In genomic region chr12:55229626-55230519, GRCm38 (mm10) we compare ENCODE assay signal across 8 mouse cellular contexts. TPM values are rescaled to one million over a fixed set of nuclear protein-coding genes. Genes with fewer than 3 reads are reported as not detected.
DNase-seq lines count a peak whose midpoint lies in the region; ATAC-seq lines count a peak whose summit lies in the region.
"Not testable (repeated sequence)": the region's sequence is repeated elsewhere in the genome, so short reads cannot be mapped to it uniquely, and the experiment has no call there.

Srp54c (plus strand) TSS chr12:55230168.

- H3K4me3 ChIP-seq in embryonic facial prominence, embryonic 15.5 days (replicated peaks): peak within 1 kb of the TSS; percentile 38
- peak within 1 kb of the TSS; percentile 36 for H3K4me3 ChIP-seq in limb, embryonic 15.5 days
- not testable (repeated sequence) for H3K4me3 ChIP-seq in midbrain, embryonic 11.5 days (ENCODE audit: low read depth, low read length)
- peak within 1 kb of the TSS; percentile 40 for H3K4me3 ChIP-seq in stomach, embryonic 16.5 days (replicated peaks; ENCODE audit: low read length)

- not testable (repeated sequence) for H3K36me3 ChIP-seq in embryonic facial prominence, embryonic 15.5 days; limb, embryonic 15.5 days; midbrain, embryonic 11.5 days (ENCODE audit: control insufficient read depth, insufficient read depth, low read length); stomach, embryonic 16.5 days (ENCODE audit: control insufficient read depth, insufficient read depth, low read length)

- not testable (repeated sequence) for H3K4me2 ChIP-seq in embryonic facial prominence, embryonic 15.5 days (replicated peaks); limb, embryonic 15.5 days; midbrain, embryonic 11.5 days; stomach, embryonic 16.5 days (ENCODE audit: low read depth, low read length)

- H3K4me1 ChIP-seq in embryonic facial prominence, embryonic 15.5 days; limb, embryonic 15.5 days; midbrain, embryonic 11.5 days (ENCODE audit: control insufficient read depth, insufficient read depth, low read length); stomach, embryonic 16.5 days (ENCODE audit: control insufficient read depth, insufficient read depth, low read length): not testable (repeated sequence)

- not testable (repeated sequence) for DNase-seq in adrenal gland, adult 2 months; gastrocnemius, postnatal 25 days; heart, postnatal 4 days; layer of hippocampus, adult 18-20 months (ENCODE audit: low spot score in 2 of 2); midbrain, embryonic 11.5 days (ENCODE audit: low spot score, missing footprints)

- peak; percentile 98 for ATAC-seq in embryonic facial prominence, embryonic 15.5 days (ENCODE audit: insufficient number of reproducible peaks, low FRiP score, low TSS enrichment, low read depth)
- ATAC-seq in limb, embryonic 15.5 days (ENCODE audit: insufficient number of reproducible peaks, low FRiP score, low TSS enrichment, low read depth): peak; percentile 98
- peak; percentile 98 for ATAC-seq in midbrain, embryonic 11.5 days (ENCODE audit: low FRiP score)
- peak; percentile 98 for ATAC-seq in stomach, embryonic 16.5 days (ENCODE audit: insufficient read depth, low FRiP score)

- not testable (repeated sequence) for H3K27ac ChIP-seq in embryonic facial prominence, embryonic 15.5 days (replicated peaks); limb, embryonic 15.5 days; midbrain, embryonic 11.5 days (ENCODE audit: low read depth, low read length); stomach, embryonic 16.5 days (ENCODE audit: low read length)

- not testable (repeated sequence) for H3K9ac ChIP-seq in embryonic facial prominence, embryonic 15.5 days; limb, embryonic 15.5 days; midbrain, embryonic 11.5 days (ENCODE audit: low read length); stomach, embryonic 16.5 days (ENCODE audit: low read length)

- H3K9me3 ChIP-seq in embryonic facial prominence, embryonic 15.5 days (replicated peaks); limb, embryonic 15.5 days; midbrain, embryonic 11.5 days (ENCODE audit: control insufficient read depth, low read length); stomach, embryonic 16.5 days (replicated peaks; ENCODE audit: control insufficient read depth, low read length): not testable (repeated sequence)

- not testable (repeated sequence) for H3K27me3 ChIP-seq in embryonic facial prominence, embryonic 15.5 days; limb, embryonic 15.5 days; midbrain, embryonic 11.5 days (ENCODE audit: control insufficient read depth, insufficient read depth, low read length); stomach, embryonic 16.5 days (ENCODE audit: control insufficient read depth, insufficient read depth, low read length)

- no CpG with 5 or more reads among the region's 57 CpGs for WGBS in embryonic facial prominence, embryonic 15.5 days
- no CpG with 5 or more reads among the region's 57 CpGs for WGBS in limb, embryonic 15.5 days
- WGBS in midbrain, embryonic 11.5 days: no CpG with 5 or more reads among the region's 57 CpGs
- no CpG with 5 or more reads among the region's 57 CpGs for WGBS in stomach, embryonic 16.5 days

RNA-seq across cellular contexts. Expression of gene Srp54c, which starts in this region (rescaled TPM):
- total RNA-seq in adrenal gland, adult 2 months (2021): 10 to 100 TPM; 42.0 to 85.9 TPM
- 4.1 and 8.5 TPM in 2 replicates for polyA plus RNA-seq in adrenal gland, adult 2 months (2012; rRNA removed)
- polyA plus RNA-seq in embryonic facial prominence, embryonic 15.5 days (2015; fragmentation: Nextera tagmentation; extraction: Ambion mirVana): 69.2 and 71.2 TPM in 2 replicates
- 10 to 100 TPM; 21.9 to 25.3 TPM for total RNA-seq in gastrocnemius, postnatal 25 days (2021)
- total RNA-seq in heart, postnatal 4 days (2021): 10 to 100 TPM; 27.2 to 31.5 TPM
- total RNA-seq in layer of hippocampus, adult 18-20 months (2021): 10 to 100 TPM; 32.4 to 34.8 TPM
- 79.0 and 87.9 TPM in 2 replicates for polyA plus RNA-seq in limb, embryonic 15.5 days (2015; fragmentation: Nextera tagmentation; extraction: Ambion mirVana)
- 73.4 and 82.2 TPM in 2 replicates for polyA plus RNA-seq in midbrain, embryonic 11.5 days (2014; fragmentation: Nextera tagmentation; extraction: Ambion mirVana)
- 77.0 and 79.6 TPM in 2 replicates for polyA plus RNA-seq in stomach, embryonic 16.5 days (2015; fragmentation: Nextera tagmentation; extraction: Ambion mirVana)
